Mouse (Mus musculus) hindbrain, embryonic 13.5 days (tissue): ENCODE data around the gene Fut4. TPM values are rescaled to one million over a fixed set of nuclear protein-coding genes. Genes with fewer than 3 reads are reported as not detected.

Source experiments
- ATAC-seq: fragments of 200-750 bp; cut with Nextera tagmentation; 2 replicates; pipeline ENCODE4 v1.8.0; 2017; ENCODE audit warnings: moderate TSS enrichment; ENCODE audit not compliant: low FRiP score
- H3K27ac ChIP-seq: fragments of 300-500 bp; sonication (generic); 2 replicates; pipeline ENCODE4 v1.5.1; 2015; ENCODE audit warnings: inconsistent platforms, mild to moderate bottlenecking, moderate library complexity
- H3K27me3 ChIP-seq: fragments of 300-500 bp; sonication (generic); 2 replicates; pipeline ENCODE4 v1.6.1; 2015; ENCODE audit warnings: mild to moderate bottlenecking, inconsistent platforms
- H3K36me3 ChIP-seq: fragments of 300-500 bp; sonication (generic); 2 replicates; pipeline ENCODE4 v1.6.1; 2015; ENCODE audit warnings: mild to moderate bottlenecking, inconsistent platforms
- H3K4me1 ChIP-seq: fragments of 300-500 bp; sonication (generic); replicated peaks from 2 replicates; pipeline ENCODE4 v1.6.1; 2015; ENCODE audit warnings: inconsistent platforms
- H3K4me2 ChIP-seq: fragments of 300-500 bp; sonication (generic); 2 replicates; pipeline ENCODE4 v1.6.1; 2015; ENCODE audit warnings: inconsistent platforms, mild to moderate bottlenecking, moderate library complexity
- H3K4me3 ChIP-seq: fragments of 300-500 bp; sonication (generic); 2 replicates; pipeline ENCODE4 v1.5.1; 2015; ENCODE audit warnings: mild to moderate bottlenecking, inconsistent platforms
- H3K9ac ChIP-seq: fragments of 300-500 bp; sonication (generic); 2 replicates; pipeline ENCODE4 v1.6.1; 2015; ENCODE audit warnings: mild to moderate bottlenecking, inconsistent platforms
- H3K9me3 ChIP-seq: fragments of 300-500 bp; sonication (generic); 2 replicates; pipeline ENCODE4 v1.6.1; 2016; ENCODE audit warnings: inconsistent platforms
- WGBS: fragments of 180-500 bp; shearing (Covaris S2); methylation state at CpG from one replicate; pipeline ENCODE4 v1.1.7; 2015; 5-methylcytosine and 5-hydroxymethylcytosine counted together
- polyA plus RNA-seq: library from polyadenylated mRNA; unstranded; fragments of >200 nt; fragmentation: Nextera tagmentation; extraction: Ambion mirVana; gene quantifications from 2 replicates; pipeline ENCODE4 v1.2.1, GENCODE M21; 2015

Gene Fut4
- polyA plus RNA-seq, 1 experiment from 2014 or later, result 1.2 TPM

- Histone ChIP-seq H3K4me1 (peaks cover 16% of the 10 kb centered on the region), H3K27ac (no peak overlapping the region), H3K9me3 (no peaks in the 10 kb centered on the region), H3K27me3 (peaks cover 22% of the 10 kb centered on the region), H3K4me3 (no peak overlapping the region), H3K9ac (no peak overlapping the region), H3K4me2 (no peak overlapping the region), H3K36me3 (no peaks in the 10 kb centered on the region)
- no peak for ATAC-seq
Observed at GRCm38 (mm10) chr9:14753947-14754346, 1.8 kb upstream of the Fut4 start.

- Histone ChIP-seq H3K27ac (no peak overlapping the region; the same call in 1 of the 2 replicates), H3K27me3 (peaks cover 22% of the 10 kb centered on the region), H3K4me2 (peak overlapping the region; percentile 86), H3K9ac (peak overlapping the region; percentile 76), H3K9me3 (no peaks in the 10 kb centered on the region), H3K36me3 (no peaks in the 10 kb centered on the region), H3K4me1 (peaks cover 16% of the 10 kb centered on the region), H3K4me3 (peak overlapping the region; percentile 56)
- peak; percentile 90 for ATAC-seq
- under 1% methylated on average over 48 of the region's 50 CpGs for WGBS
Observed at GRCm38 (mm10) chr9:14751503-14752000, 641 bp downstream of the Fut4 start.

DNA sequence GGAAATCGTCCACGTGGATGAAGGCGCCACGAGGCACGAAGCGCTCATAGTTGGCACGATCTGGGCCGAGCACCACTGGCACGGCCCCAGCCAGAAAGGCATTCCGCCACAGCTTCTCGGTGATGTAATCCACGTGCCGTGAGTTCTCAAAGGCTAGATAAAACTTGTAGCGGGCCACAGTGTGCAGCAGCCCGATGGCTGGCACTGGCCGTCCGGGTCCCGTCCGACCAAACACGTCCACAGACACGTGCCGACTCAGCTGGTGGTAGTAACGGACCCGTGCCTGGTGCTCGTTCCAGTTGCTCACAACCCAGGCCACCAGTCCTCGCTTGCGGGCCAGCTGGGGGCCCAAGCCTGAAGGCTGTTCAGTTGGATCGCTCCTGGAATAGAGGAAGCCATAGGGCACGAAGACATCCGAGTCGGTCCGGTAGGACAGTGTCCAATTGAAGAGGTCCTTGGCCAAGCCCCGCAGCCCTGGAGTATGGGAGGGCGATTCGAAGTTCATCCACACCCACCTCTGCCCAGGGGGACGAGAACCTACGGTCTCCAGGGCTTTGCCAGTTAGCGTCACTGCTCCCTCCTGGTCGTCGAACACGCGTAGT is 1.2 kb downstream of the Fut4 start:
- Histone ChIP-seq H3K27me3 (peaks cover 22% of the 10 kb centered on the region), H3K36me3 (no peaks in the 10 kb centered on the region), H3K4me3 (peak overlapping the region; percentile 56), H3K4me2 (peak overlapping the region; percentile 86), H3K9me3 (no peaks in the 10 kb centered on the region), H3K27ac (no peak overlapping the region), H3K4me1 (peaks cover 16% of the 10 kb centered on the region), H3K9ac (peak overlapping the region; percentile 76)
- 60% methylated on average over 42 of the region's 42 CpGs for WGBS
- peak; percentile 33 for ATAC-seq

GRCm38 (mm10) chr9:14740151-14740924 is 11.9 kb downstream of the Fut4 start, which contains the start of gene Piwil4:
TSS of gene Piwil4 (minus strand) at chr9:14740733.
- H3K27ac ChIP-seq, result no peak within 1 kb of the TSS
- no peak for ATAC-seq
- WGBS, result 87% methylated on average over 19 of the region's 19 CpGs
- no peak within 1 kb of the TSS for H3K4me3 ChIP-seq
- H3K4me2 ChIP-seq, result no peak within 1 kb of the TSS
- no peaks in the 10 kb centered on the region for H3K9me3 ChIP-seq
- H3K36me3 ChIP-seq, result no peaks in the 10 kb centered on the region
- no peaks in the 10 kb centered on the region for H3K4me1 ChIP-seq
- no peak within 1 kb of the TSS for H3K9ac ChIP-seq
- H3K27me3 ChIP-seq, result no peaks in the 10 kb centered on the region

DNA sequence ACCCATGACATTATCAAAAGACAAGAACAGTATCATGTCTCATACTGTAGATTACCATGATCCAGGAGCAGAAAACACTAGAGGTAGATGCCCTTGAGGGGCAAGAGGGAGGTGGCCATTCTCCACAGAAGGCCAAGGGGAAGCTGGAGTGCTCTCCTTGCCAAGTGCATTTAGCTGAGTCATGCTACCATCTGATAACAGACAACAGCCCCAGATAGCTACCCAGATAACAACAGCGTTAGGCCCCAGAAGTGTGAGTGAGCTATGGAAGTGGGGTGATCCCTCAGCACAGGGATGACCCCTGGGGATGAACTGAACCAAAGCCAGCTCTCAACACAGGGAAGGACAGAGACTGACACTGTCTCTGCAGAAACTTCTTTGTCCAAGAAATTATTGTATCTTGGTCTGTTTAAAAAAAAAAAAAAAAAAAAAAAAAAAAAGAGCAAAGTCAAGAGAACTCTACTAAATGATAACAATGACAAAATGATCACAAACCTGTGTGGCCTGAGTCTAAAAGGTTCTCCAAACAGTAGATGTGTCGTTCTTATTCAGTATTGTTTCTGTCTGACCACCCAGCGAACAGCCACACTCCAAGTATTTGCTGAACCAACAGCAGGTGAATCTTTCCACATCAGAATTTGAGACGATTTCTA is 12.6 kb downstream of the Fut4 start:
- Histone ChIP-seq H3K27me3 (no peaks in the 10 kb centered on the region), H3K9me3 (no peaks in the 10 kb centered on the region), H3K4me2 (no peak overlapping the region), H3K4me1 (no peaks in the 10 kb centered on the region), H3K27ac (no peak overlapping the region), H3K36me3 (no peaks in the 10 kb centered on the region), H3K4me3 (no peak overlapping the region), H3K9ac (no peak overlapping the region)
- no peak for ATAC-seq
- 84% methylated on average over 4 of the region's 4 CpGs for WGBS

DNA sequence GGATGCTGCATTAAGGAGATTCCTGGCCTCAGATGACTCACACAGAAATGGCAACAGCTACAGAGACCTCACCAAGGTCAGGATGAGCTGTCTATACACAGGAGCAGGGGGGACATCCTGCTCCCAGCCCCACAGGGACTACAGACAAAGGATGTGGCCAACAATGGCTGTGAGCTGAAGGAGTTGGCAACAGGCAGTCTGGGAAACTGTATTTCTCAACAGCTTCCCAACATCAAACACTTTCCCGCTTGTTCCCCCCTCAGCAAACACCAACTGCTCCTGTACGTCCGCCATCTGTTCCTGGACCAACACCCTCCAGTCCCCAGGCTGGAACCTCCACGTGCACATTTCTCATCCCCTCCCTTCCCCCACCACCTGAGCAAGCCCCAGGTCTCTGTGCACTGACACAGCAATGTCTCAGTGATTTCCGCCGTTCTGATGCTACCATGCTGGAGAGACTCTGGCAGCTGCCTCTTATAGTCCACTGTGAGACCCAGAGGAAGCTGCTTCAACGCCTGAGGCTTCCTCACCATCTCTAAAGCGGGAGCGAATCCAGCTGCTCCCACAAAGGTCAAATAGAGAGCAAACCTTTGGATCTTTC is 21.2 kb downstream of the Fut4 start:
- H3K9me3 ChIP-seq, result no peaks in the 10 kb centered on the region
- ATAC-seq, result peak; percentile 43; the same call in 1 of the 2 replicates
- no peak overlapping the region for H3K27ac ChIP-seq
- no peak overlapping the region for H3K4me2 ChIP-seq
- WGBS, result 38% methylated on average over 9 of the region's 9 CpGs
- no peak overlapping the region for H3K4me3 ChIP-seq
- H3K27me3 ChIP-seq, result peaks cover 19% of the 10 kb centered on the region
- no peaks in the 10 kb centered on the region for H3K36me3 ChIP-seq
- H3K4me1 ChIP-seq, result peaks cover 6% of the 10 kb centered on the region; the same call in 1 of the 2 replicates
- no peak overlapping the region for H3K9ac ChIP-seq

- Histone ChIP-seq H3K4me3 (no peak overlapping the region), H3K9ac (no peak overlapping the region), H3K27ac (no peak overlapping the region), H3K4me2 (no peak overlapping the region), H3K9me3 (no peaks in the 10 kb centered on the region), H3K27me3 (peaks cover 42% of the 10 kb centered on the region), H3K4me1 (peaks cover 6% of the 10 kb centered on the region; the same call in 1 of the 2 replicates), H3K36me3 (no peaks in the 10 kb centered on the region)
- WGBS, result 87% methylated on average over 4 of the region's 4 CpGs
- ATAC-seq, result no peak
Observed at GRCm38 (mm10) chr9:14728365-14728764, 23.8 kb downstream of the Fut4 start.

GRCm38 (mm10) chr9:14726629-14727028 is 25.6 kb downstream of the Fut4 start:
- no peaks in the 10 kb centered on the region for H3K9me3 ChIP-seq
- no peak overlapping the region for H3K4me2 ChIP-seq
- WGBS, result 94% methylated on average over 4 of the region's 4 CpGs
- no peaks in the 10 kb centered on the region for H3K36me3 ChIP-seq
- no peak overlapping the region for H3K4me3 ChIP-seq
- peaks cover 47% of the 10 kb centered on the region for H3K27me3 ChIP-seq
- no peak overlapping the region for H3K27ac ChIP-seq
- no peak overlapping the region for H3K9ac ChIP-seq
- peaks cover 6% of the 10 kb centered on the region; the same call in 1 of the 2 replicates for H3K4me1 ChIP-seq
- ATAC-seq, result no peak

DNA sequence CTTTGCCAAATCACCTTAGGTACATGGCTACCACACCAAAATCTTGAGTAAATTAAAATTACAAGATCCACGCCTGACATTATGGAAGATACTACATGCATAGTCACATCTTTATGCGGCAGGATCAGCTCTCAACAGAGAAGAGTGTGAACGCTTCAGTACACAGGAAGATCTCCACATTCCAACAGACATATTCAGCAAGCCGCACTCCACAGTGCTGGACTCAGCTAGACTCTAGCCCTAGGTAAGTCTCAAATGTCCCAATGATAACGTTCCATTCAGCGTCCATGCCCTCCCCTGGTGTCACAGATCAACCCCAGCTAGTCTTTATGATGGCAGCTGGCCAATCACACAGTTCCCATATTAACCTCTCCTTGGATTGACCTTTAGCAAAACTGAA is 26.2 kb downstream of the Fut4 start:
- Histone ChIP-seq H3K27ac (no peak overlapping the region), H3K4me3 (no peak overlapping the region), H3K9ac (no peak overlapping the region), H3K4me1 (peaks cover 3% of the 10 kb centered on the region; the same call in 1 of the 2 replicates), H3K27me3 (peaks cover 53% of the 10 kb centered on the region), H3K36me3 (no peaks in the 10 kb centered on the region), H3K9me3 (no peaks in the 10 kb centered on the region), H3K4me2 (no peak overlapping the region)
- 92% methylated on average over 6 of the region's 6 CpGs for WGBS
- ATAC-seq, result no peak

- Histone ChIP-seq H3K27ac (no peak overlapping the region), H3K4me1 (no peaks in the 10 kb centered on the region), H3K36me3 (no peaks in the 10 kb centered on the region), H3K9ac (no peak overlapping the region), H3K27me3 (peaks cover 60% of the 10 kb centered on the region), H3K4me2 (no peak overlapping the region), H3K4me3 (no peak overlapping the region), H3K9me3 (no peaks in the 10 kb centered on the region)
- no peak for ATAC-seq
- 80% methylated on average over 5 of the region's 5 CpGs for WGBS
Observed at GRCm38 (mm10) chr9:14724755-14725420, 27.3 kb downstream of the Fut4 start.

DNA sequence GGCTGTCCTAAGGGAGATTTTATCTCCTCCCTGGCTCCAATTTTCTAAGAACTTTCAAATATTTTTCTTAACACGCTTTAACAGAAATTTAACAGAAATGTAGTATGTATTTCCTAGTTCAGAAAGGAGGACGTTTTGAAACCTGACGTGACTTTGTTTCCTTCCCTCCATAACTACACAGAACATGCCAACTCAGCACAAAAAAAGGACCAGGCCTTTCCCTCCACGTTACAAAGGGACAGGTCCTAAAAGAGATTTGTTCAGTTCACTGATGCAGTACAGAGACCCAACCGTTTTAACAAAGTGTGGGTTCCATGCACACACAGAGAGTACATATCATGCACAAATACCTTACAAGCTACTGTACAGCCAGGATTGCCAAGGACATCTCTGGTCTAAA is 30.6 kb downstream of the Fut4 start:
- Histone ChIP-seq H3K9me3 (no peaks in the 10 kb centered on the region), H3K4me3 (no peak overlapping the region), H3K9ac (no peak overlapping the region), H3K27me3 (peaks cover 60% of the 10 kb centered on the region), H3K36me3 (no peaks in the 10 kb centered on the region), H3K27ac (no peak overlapping the region), H3K4me2 (no peak overlapping the region), H3K4me1 (no peaks in the 10 kb centered on the region; the same call in 1 of the 2 replicates)
- ATAC-seq, result no peak
- WGBS, result 76% methylated on average over 5 of the region's 5 CpGs
